Mouse (Mus musculus): ENCODE data around the gene Safb2. TPM values are rescaled to one million over a fixed set of nuclear protein-coding genes. Genes with fewer than 3 reads are reported as not detected.

Safb2 gene
- polyA plus RNA-seq, 1 experiment, result 29.9 TPM

DNA sequence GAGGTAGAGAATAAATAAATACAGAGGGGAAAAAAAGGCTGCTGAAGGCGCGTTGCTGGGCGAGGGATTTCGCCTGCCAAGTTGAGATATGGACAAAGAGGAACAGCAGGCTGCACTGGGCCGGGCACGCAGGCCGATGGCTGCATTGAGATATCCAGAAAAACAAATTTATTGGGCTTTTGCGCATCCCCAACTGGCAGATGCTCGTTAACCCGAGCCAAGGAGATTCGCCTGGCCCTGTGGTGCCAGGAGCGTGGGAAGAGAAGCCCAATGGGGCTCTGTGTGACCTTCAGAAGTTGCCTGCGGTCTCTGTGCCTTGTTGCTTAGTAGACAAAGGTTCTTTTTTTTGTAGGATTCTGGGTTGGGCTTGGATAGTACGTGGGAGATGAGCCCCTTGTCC, 48.2 kb downstream of the Safb2 start:
- no peaks in the 10 kb centered on the region for H3K4me1 ChIP-seq (ENCODE audit: control insufficient read depth, insufficient read depth, insufficient read length, low read length)
- no peak overlapping the region for H3K27ac ChIP-seq (replicated peaks; ENCODE audit: low read depth, low read length)
- H3K4me3 ChIP-seq (ENCODE audit: insufficient read depth, low read depth, low read length), result no peak overlapping the region

DNA sequence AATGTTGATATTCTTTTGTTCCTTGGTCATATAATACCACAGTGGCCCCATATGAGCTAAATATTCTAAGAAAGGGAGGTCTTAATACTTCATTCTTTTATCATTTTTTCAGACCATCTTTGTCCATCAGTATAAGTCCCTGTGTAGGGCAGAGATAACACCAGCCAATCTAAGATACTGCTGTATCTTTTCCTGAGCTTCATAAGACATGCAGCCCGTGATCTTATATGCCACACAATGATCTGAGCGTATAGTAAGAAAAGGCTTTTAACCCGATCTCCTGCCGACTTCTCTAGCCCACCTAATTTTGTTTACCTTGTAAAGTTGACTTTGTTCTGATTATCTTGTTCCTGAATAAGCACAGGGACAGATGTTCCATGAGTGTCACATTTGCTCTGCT, 59.4 kb downstream of the Safb2 start:
- no peaks in the 10 kb centered on the region for H3K4me1 ChIP-seq (ENCODE audit: control insufficient read depth, insufficient read depth, insufficient read length, low read length)
- no peak overlapping the region for H3K4me3 ChIP-seq (ENCODE audit: insufficient read depth, low read depth, low read length)
- H3K27ac ChIP-seq (replicated peaks; ENCODE audit: low read depth, low read length), result no peak overlapping the region

DNA sequence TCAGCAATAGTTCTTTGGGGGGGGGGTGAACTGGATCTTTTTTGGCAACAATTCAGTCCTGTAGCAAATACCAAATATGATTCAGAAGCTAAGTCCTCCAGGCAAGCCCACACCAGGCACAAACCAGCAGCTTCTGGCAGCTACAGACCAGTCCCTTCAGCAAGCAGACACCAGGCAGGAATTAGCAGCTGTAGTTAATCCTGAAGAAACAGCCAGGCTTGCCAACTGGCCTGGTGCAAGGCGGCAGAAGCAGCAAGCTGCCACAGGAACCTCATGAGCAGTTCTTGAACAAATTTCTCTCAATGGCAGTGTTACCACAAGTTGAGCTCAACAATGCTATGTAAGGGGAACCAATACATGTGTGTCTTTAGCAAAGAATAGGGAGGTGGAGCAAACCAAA, 61.6 kb downstream of the Safb2 start:
- no peak overlapping the region for H3K4me3 ChIP-seq (ENCODE audit: insufficient read depth, low read depth, low read length)

DNA sequence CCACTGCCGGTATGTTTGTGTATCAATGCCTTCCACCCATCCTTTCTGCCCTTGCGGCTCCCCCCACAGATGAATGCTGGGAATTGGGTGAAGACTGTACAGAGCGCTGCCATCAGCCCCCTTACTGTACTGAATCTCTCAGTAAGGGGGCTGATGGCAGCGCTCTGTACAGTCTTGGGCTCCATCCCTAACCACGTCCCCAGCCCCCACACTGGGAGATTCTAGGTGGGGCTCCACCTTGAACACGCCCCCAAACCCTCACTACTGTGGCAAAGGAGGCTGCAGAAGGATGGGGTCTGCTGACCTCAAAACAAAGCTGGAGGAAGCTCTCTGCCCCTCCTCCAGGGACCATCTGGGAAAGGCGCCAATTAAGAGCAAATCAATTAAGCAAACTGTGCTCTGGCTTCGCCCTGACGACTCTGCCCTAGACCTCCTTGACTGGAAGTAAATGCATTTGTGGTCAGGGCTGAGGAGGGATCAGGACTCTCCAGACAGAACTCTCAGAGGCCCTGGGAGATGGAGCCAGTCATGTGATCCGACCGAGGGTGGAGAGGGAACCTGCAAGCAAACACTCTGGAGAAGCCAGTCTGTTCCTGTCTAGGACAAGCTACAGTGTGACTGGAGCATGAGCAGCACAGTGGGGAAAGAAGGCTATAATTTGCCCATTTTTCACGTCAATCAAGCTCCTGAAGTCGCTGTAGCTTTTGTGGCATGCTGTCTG, 68.5 kb downstream of the Safb2 start:
- no peaks in the 10 kb centered on the region for H3K4me1 ChIP-seq (ENCODE audit: control insufficient read depth, insufficient read depth, insufficient read length, low read length)
- no peak overlapping the region for H3K4me3 ChIP-seq (ENCODE audit: insufficient read depth, low read depth, low read length)
- H3K27ac ChIP-seq (replicated peaks; ENCODE audit: low read depth, low read length), result no peak overlapping the region

More for the DNA sequence above, 61.6 kb downstream of the Safb2 start:
- Histone ChIP-seq H3K27ac (replicated peaks; ENCODE audit: low read depth, low read length) (no peak overlapping the region), H3K4me1 (ENCODE audit: control insufficient read depth, insufficient read depth, insufficient read length, low read length) (no peaks in the 10 kb centered on the region)

DNA sequence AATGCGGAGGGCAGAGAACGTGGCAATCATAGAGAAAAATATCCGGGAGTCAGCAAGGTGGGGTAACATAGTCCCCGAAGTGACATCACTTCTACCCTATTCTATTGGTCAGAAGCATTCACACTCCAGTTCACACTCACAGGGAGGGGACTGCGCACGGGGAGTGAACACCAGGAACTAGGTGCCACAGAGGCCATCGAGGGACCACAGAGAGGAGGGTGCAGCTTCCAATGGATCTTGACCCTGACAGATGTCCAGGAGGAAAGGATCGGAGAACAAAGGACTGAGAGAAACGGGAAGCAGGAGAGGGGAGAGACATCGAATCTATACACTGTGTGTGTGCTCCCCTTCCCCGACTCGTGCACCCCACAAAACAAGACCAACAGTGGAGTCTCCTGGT, 69.5 kb downstream of the Safb2 start:
- no peak overlapping the region for H3K27ac ChIP-seq (replicated peaks; ENCODE audit: low read depth, low read length)
- no peaks in the 10 kb centered on the region for H3K4me1 ChIP-seq (ENCODE audit: control insufficient read depth, insufficient read depth, insufficient read length, low read length)
- H3K4me3 ChIP-seq (ENCODE audit: insufficient read depth, low read depth, low read length), result no peak overlapping the region

DNA sequence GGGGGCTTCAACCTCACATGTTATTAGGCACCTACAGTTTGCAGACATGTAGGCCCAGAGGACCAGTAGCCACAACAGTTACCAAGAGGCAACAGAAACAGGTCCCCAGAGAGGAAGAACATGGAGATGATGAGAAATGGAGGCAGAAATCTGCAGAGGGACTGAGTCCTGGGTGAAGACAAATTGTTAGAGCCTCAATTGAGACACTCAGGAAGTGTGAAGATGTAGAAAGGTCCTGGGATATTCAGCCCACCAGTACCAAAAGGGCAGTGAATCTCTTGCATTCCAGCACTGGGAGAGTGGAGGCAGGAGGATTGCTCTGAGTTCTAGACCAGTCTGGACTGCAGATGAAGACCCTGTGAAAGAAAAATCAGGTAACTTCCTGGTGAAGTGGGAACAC, 70.1 kb downstream of the Safb2 start:
- H3K27ac ChIP-seq (replicated peaks; ENCODE audit: low read depth, low read length), result no peak overlapping the region
- no peaks in the 10 kb centered on the region for H3K4me1 ChIP-seq (ENCODE audit: control insufficient read depth, insufficient read depth, insufficient read length, low read length)
- H3K4me3 ChIP-seq (ENCODE audit: insufficient read depth, low read depth, low read length), result no peak overlapping the region

DNA sequence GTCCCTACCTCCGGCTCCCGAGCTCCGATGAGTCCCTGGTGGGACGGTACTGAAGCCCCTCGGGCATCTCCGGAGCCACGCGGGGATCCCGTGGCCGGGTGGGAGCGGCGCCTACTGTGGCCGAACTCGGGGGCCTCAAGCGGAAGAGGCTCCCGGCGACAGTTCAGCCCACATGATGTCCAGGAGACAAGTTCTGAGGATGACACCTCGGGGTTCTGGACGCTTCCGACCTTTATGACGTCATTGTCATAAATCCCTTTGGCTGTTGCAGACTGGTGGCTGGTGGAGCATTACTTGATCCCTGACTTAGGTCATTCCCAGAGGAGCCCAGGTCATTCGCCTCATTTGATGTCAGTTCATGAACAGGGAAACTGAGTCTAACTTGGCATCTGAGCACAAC, 72.1 kb downstream of the Safb2 start, which contains the start of gene Znrf4:
Gene Znrf4 (minus strand): TSS at position 122 of the 400 bp plus-strand sequence.
- no peak within 1 kb of the TSS for H3K27ac ChIP-seq (replicated peaks; ENCODE audit: low read depth, low read length)
- no peaks in the 10 kb centered on the region for H3K4me1 ChIP-seq (ENCODE audit: control insufficient read depth, insufficient read depth, insufficient read length, low read length)
- H3K4me3 ChIP-seq (ENCODE audit: insufficient read depth, low read depth, low read length), result no peak within 1 kb of the TSS

DNA sequence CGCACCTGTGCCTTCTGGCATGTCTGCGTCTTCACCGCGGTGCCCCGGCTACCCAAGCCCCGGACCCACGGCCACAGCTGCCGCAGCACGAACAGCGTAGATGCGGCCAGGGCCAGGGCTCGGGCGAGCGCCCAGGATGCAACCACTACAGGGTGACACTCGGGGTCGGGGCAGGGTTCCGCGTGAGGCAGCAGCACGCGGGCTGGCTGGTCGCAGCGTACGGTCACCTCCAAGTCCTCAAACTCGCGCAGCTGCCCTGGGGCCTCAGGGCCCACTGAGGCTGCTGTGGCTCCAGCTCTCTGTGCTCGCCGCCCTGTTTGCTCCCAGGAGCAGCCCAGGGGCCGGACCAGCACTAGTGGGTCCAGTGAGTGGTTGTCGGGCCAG, 72.7 kb downstream of the Safb2 start:
- Histone ChIP-seq H3K27ac (replicated peaks; ENCODE audit: low read depth, low read length) (no peak overlapping the region), H3K4me1 (ENCODE audit: control insufficient read depth, insufficient read depth, insufficient read length, low read length) (no peaks in the 10 kb centered on the region; the same call in 1 of the 2 replicates), H3K4me3 (ENCODE audit: insufficient read depth, low read depth, low read length) (no peak overlapping the region)

DNA sequence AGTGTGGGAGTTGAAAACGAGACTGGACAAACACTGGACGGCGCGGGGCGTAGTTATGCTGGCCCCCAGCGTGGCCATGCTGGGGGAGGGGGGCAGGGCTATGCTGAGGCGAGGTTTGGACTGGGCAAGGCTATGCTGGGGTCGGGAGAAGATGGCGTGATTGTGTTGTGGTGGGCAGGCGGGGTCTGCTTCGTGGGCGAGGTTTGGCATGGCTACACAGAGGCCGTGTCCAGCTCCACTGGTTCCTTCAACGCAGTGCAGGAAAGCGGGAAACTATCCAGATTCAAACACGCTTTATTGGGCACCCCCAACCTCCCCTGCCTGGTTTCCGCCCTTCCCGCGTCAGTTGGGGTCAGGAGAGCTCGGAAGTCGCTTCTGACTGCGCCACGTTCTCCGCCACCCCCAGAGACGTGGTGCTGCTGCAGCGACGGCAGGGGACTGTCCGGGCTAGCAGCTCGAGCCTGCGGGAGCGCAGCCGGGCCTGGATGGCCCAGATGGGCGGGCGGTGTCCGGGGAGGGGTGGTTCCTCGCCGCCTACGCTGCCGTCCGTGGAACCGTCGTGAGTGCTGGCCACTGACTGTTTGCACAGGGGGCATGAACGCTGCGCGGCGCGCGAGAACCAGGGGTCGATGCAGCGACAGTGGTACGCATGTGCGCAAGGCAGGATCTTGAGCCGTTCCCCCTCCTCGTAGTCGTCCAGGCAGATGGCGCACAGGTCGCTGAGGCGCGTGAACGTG, 73.2 kb downstream of the Safb2 start:
- Histone ChIP-seq H3K27ac (replicated peaks; ENCODE audit: low read depth, low read length) (no peak overlapping the region), H3K4me3 (ENCODE audit: insufficient read depth, low read depth, low read length) (no peak overlapping the region), H3K4me1 (ENCODE audit: control insufficient read depth, insufficient read depth, insufficient read length, low read length) (no peaks in the 10 kb centered on the region; the same call in 1 of the 2 replicates)

Other genes starting within 250 kb of the Safb2 start
- gene Ptprs, start 108.1 kb downstream of the Safb2 start, polyA plus RNA-seq (2012; ENCODE audit: insufficient read depth, insufficient read length, missing spikeins), result 10.3 and 10.7 TPM in 2 replicates
- not detected in 2 replicates for gene Znrf4, start 72.2 kb downstream of the Safb2 start, polyA plus RNA-seq (2012; ENCODE audit: insufficient read depth, insufficient read length, missing spikeins)
- not detected in 2 replicates for gene Gm20219, start 30.2 kb downstream of the Safb2 start, polyA plus RNA-seq (2012; ENCODE audit: insufficient read depth, insufficient read length, missing spikeins)
- 38.6 and 51.6 TPM in 2 replicates for gene Safb, start 240 bp upstream of the Safb2 start, polyA plus RNA-seq (2012; ENCODE audit: insufficient read depth, insufficient read length, missing spikeins)
- gene 2410015M20Rik, start 25.2 kb upstream of the Safb2 start, polyA plus RNA-seq (2012; ENCODE audit: insufficient read depth, insufficient read length, missing spikeins), result 707 and 715 TPM in 2 replicates
- 638 and 747 TPM in 2 replicates for gene Rpl36, start 28.8 kb upstream of the Safb2 start, polyA plus RNA-seq (2012; ENCODE audit: insufficient read depth, insufficient read length, missing spikeins)
- gene Lonp1, start 42.3 kb upstream of the Safb2 start, polyA plus RNA-seq (2012; ENCODE audit: insufficient read depth, insufficient read length, missing spikeins), result 105 and 121 TPM in 2 replicates
- not detected in 2 replicates for gene Catsperd, start 43.6 kb upstream of the Safb2 start, polyA plus RNA-seq (2012; ENCODE audit: insufficient read depth, insufficient read length, missing spikeins)
- 16.4 and 17.4 TPM in 2 replicates for gene Ranbp3, start 88.7 kb upstream of the Safb2 start, polyA plus RNA-seq (2012; ENCODE audit: insufficient read depth, insufficient read length, missing spikeins)
- gene Ndufa11, start 133.2 kb upstream of the Safb2 start, polyA plus RNA-seq (2012; ENCODE audit: insufficient read depth, insufficient read length, missing spikeins), result 597 and 872 TPM in 2 replicates
- gene Vmac, start 133.4 kb upstream of the Safb2 start, polyA plus RNA-seq (2012; ENCODE audit: insufficient read depth, insufficient read length, missing spikeins), result 9.9 and 13.8 TPM in 2 replicates
- 5.1 and 7.5 TPM in 2 replicates for gene Nrtn, start 172.9 kb upstream of the Safb2 start, polyA plus RNA-seq (2012; ENCODE audit: insufficient read depth, insufficient read length, missing spikeins)
- gene Dus3l, start 180.2 kb upstream of the Safb2 start, polyA plus RNA-seq (2012; ENCODE audit: insufficient read depth, insufficient read length, missing spikeins), result 4.6 and 13.1 TPM in 2 replicates
- gene Prr22, start 185.7 kb upstream of the Safb2 start, polyA plus RNA-seq (2012; ENCODE audit: insufficient read depth, insufficient read length, missing spikeins), result not detected in 2 replicates
- 2.5 and 3.0 TPM in 2 replicates for gene Rfx2, start 246.4 kb upstream of the Safb2 start, polyA plus RNA-seq (2012; ENCODE audit: insufficient read depth, insufficient read length, missing spikeins)